Mouse (Mus musculus) gastrocnemius, adult 18-20 months (tissue): ENCODE results near the gene Ankrd13c. TPM values are rescaled to one million over a fixed set of nuclear protein-coding genes. Genes with fewer than 3 reads are reported as not detected.
"Not testable (repeated sequence)": the region's sequence is repeated elsewhere in the genome, so short reads cannot be mapped to it uniquely, and the experiment has no call there.

ENCODE experiments used
- DNase-seq: peaks from one replicate; pipeline ENCODE4 v3.0.0; 2021; ENCODE audit warnings: low spot score
- long read RNA-seq, 2 experiments: library from polyadenylated mRNA; stranded (forward); transcript quantifications; one replicate each; pipeline ENCODE4 v2.0.0; 2021
- total RNA-seq, 2 experiments: library from RNA; stranded (reverse); gene quantifications; 2 replicates each; pipeline ENCODE4 v1.2.3; 2021

The Ankrd13c gene
- 10 to 100 TPM; 23.3 to 24.5 TPM for total RNA-seq
- long read RNA-seq, experiment 1, transcript Ankrd13c-201 (13 exons, 3,903 nt), result major isoform, 41 of 55 reads
- long read RNA-seq, experiment 1, partial matches to known transcripts, result 4 of 55 reads
- long read RNA-seq, experiment 1, other reads (novel, unspliced or antisense), result 8 of 55 reads
- long read RNA-seq, experiment 2, transcript Ankrd13c-201 (13 exons, 3,903 nt), result major isoform, 22 of 30 reads
- long read RNA-seq, experiment 2, partial matches to known transcripts, result 3 of 30 reads
- long read RNA-seq, experiment 2, other reads (novel, unspliced or antisense), result 5 of 30 reads

DNA sequence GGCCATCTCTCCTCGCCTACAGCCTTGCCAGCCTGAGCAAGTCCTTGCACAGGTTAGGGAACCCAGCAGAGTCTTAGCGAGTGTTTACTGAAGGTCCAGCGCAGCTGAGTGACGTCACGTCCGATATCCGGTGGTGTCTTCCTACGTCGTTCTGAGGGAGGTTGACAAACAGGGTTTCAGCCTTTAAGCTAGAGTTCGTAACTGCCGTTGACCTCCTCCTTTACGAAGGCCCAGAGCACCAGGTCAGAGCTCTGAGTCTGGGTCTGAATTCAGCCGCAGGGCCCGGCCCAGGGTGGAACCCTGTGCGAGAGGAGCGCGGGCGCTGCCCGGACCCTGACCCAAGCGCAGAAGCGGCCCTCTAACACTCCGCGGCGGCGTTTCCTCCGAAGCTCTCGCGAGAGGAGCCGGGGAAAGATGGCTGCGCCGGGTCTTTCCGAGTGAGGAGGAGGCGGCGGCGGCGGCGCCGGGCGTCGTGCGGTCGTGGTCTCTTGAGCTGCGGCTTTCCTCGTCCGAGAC lies at the start of gene Ankrd13c:
Gene Ankrd13c, plus strand, starts transcription at position 397 of the 516 bp plus-strand sequence.
- peak; percentile 90 for DNase-seq

DNA sequence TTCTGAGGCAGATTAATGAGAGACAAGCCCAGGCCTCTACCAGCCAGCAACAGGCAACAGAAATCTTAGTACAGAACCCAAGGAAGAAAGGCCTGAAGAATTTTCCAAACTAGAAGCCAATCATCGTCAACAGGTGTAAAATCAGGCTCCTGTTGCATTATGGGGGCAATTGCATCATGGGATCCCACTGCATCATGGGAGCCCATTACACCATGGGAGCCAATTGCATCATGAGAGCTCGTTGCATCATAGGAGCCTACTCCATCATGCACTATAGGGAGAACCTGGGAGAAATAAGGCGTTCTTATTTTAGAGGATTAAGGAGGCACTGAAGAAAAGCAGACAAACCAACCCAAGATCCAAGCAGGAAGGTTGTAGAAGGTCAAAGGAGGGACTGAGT lies 49.4 kb upstream of the Ankrd13c start:
- no peak for DNase-seq

DNA sequence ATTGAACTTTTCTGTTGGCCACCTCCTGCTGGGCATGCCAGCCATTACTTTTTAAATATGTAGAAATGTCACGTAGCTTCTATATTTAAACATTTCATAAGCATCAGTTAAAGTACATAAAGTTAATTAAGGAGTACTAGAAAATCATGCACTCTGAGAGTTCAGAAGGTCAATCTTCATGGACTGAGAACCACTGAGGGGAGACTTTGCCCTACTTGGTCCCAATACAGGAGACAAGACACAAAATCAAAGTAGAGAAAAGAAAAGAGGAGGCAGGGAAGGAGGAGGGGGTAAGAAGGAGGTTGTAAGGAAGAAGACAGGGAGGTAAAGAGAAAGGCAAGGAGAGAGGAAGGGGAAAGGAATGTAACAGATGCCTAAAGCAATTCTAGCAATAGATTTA lies 47.1 kb upstream of the Ankrd13c start:
- no peak for DNase-seq

DNA sequence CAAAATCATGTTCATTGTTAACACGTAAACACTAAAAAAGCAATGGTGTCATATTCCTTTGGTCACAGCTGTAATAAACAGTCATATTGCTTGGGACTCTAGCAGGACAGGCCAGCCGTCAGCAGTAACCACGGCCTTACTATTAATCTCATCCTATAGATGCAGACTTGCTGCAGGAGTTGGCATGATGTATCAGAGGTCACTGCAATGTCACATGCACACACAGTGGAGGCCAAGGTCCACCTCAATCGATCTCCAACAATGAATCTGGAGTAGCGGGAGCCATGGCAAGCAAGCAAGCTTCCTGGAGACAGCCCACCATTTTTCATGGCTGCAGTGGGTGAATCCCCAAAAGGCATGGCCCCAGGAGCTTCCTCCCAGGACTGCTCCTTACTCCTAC lies 45.3 kb upstream of the Ankrd13c start:
- DNase-seq, result no peak

DNA sequence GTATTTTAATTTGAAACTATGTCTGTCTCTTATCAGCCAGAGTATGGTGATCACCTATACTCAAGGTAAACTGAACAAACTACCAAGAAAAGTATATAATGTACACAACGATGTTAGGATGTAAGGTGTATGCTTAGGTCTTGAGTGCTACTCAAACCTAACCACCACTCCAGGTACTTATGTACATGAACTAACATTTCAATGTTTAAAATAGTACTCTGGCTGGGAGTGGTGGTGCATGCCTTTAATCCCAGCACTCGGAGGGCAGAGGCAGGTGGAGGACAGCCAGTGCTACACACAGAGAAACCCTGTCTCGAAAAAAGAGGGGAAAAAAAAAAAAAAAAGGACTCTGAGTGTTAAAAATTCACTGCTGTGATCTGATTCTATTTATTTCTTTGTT lies 38.9 kb upstream of the Ankrd13c start:
- no peak for DNase-seq

DNA sequence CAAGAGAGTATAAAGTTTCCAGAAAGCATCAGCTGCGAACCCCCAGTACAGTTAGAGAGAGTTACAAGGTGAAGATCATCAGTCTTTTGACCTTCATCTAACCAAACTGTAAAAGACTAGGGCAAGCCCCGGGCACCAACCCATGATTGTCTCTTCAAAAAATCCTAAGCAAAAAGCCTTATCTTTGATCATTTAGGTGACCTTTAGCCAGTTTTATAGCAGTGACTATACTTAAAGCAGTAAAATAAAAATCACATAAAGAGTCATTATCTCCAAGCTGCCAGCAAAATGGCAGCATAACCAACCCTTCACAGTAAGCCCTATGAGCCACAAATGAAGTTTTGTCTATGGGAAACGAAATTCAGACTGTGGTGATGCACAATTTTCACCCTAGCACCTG lies 36.8 kb upstream of the Ankrd13c start:
- DNase-seq, result no peak

DNA sequence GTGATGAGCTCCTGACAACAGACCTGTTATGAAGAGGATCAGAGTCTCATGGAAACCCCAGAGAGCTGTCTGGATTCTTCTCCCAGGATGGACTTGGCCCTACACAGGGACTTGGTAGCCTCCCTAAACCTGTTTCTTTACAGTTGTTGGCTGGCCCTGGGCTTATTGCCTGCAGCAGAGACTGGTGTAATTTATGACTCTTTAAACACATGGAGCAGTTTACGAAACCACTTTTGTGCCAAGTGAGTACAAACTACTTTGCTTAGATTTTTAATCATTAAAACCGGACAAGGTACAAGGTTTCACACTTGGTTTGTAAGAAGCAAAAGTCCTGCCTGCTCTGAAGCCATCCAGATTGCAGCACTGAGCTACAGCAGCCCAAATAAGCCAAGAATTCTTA lies 34.9 kb upstream of the Ankrd13c start:
- DNase-seq, result no peak

DNA sequence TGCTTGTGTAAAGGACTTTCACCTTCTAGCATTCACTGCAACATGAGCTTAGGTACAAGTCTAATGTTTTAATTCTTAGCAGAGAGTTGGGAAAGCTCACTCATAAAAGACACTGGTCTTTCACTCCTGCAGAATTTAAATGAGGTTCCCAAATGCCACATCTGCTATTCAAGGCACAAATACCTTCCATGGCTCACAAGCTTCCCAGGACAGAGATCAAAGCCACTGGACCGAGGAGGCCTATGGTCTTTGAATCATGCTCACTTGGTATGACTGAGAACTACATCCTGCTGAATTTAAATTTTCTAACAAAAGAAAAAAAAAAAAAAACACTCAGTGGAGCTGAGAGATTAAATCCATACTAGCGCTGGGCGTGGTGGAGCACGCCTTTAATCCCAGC lies 30.7 kb upstream of the Ankrd13c start:
- no peak for DNase-seq

DNA sequence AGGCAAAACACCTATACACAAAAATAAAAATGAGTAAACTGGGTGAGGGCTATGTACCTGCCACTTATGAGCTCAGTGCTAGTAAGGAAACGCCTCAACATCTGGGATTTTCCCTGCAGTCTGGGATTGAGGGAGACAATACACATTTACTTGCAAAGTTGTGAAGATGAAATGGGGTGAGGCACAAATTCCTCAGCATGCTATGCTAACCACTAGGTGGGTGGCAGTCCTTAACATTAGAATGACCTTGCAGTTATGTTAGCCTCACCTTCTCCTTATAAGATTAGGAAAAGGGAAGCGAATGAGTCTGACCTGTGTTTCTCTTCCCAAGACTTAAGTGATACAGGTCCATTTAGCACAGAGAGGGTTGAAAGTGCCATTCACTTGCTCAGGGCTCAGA lies 25.7 kb upstream of the Ankrd13c start:
- no peak for DNase-seq

DNA sequence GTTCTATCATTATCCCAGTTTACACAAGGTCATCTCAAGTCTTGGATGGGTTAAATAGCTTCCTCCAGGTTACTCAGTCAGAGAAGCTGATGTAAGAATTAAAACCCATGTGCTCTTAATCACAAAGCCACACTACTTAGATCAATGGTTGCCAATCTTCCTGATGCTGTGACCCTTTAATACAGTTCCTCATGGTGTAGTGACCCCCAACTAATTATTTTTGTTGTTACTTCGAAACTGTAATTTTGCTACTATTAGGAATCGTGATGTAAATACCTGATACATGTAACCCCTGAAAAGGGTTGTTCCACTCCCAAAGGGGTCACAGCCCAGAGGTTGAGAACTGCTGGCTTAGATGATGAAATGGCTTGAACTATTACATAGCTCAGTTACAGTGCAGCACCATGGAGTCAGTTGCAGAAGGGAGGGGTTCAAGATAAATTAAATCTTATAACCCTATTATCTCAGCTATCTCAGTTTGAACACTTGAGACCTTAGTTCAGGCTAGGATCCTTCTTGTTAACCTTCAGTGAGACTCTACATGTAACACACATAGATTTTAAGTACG lies 23.7 kb upstream of the Ankrd13c start:
- DNase-seq, result no peak

DNA sequence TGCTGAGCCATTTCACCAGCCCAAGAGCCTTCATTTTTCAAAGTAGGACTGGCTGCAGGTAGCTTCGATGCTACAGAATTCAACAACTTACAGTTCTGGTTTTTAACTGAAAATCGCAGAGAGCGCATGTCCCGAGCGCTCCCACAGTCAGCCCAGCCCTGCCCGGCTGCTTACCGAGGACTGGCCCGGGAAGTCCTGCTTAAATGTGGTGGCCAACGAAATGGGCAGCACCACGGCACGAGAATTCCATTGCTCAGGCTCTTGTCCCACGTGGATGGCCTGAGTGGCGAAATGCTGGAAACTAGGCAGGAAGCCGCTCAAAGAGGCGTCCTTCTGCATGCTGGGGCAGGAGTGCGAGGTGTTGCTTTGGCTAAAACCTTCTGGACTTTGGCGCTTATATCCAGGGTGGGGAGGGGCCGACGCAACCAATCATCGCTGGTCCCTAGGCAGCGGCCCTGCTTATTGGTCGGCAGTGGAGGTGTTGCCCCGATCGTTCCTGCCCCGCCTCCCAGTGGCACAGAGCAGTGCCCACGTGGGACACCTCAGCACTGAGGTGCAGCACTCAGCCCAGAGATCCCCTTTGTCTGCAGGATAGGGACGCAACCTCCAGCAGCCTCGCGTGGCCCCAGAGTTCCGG lies 22.2 kb upstream of the Ankrd13c start, which contains the start of gene Cth:
Gene Cth, minus strand, starts transcription at position 386 of the 637 bp plus-strand sequence.
- DNase-seq, result peak; percentile 89

DNA sequence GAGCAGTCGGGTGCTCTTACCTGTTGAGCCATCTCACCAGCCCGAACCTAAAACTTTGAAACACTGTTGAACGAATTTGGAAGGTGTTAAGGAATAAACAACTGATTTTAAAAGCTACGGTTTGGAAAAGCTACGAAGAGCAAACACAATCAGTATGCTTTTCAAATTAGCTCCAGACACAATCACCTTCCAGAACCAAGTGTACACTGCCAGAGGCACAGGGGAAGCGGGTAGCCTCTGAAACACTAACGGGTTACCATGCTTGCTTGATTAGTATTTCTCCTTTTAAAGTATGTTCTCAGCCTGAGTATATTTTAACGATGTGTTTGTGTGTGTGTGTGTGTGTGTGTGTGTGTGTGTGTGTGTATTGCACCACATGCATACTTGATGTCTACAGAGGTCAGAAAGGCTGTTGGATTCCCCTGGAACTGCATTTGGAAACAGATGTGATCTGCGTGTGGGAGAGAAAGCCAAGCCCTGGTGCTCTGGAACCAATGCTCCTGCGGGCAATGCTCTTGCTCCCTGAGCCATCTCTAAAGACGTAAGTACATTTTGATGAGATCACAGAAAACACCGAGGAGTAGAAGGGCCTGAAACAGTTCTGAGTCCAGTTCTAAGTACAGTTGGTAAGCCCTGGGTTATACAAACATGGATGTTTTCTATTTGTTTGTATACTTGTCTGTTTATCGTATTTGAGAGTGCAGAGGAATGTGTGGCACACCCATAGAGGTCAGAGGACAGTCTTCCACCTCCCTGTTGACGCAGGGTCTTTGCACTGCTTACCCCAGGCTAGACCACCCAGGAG lies 21.1 kb upstream of the Ankrd13c start:
- no peak for DNase-seq

DNA sequence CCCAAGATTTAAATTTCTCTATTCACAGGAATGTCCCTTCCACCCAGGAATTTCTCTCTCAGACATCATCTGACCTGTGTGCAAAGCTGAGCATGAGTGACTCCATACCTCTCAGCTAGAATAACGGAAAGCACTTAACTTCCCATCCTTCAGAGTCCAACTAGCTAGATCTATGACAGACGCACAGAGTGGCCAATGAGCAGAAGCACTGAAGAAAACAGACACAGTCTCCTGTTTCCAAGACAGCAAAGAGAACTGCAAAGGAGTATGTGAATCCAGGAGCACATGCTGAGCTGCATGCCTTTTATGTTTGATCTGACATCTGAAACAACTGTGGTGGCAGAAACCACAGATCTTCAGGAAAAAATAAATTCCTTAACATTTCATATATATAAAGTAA lies 20.3 kb upstream of the Ankrd13c start:
- no peak for DNase-seq

DNA sequence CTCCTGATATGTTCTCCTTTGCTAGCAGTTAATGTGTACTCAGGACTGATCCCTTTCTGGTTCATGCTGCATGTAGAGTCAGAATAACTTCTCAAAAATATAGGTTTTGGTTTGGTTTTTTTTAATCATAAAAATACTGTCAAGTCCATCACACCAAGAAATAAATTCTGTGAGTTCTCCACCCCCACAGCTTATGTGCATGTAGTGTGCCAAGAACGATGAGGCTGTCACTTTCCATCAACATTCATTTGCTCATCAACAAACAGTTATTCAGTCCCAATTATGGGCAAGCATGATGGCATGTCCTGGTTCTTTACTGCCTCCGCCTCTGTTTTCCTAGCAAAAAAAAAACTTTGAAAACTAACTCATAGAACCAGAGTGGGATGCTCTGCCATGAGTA lies 18.3 kb upstream of the Ankrd13c start:
- no peak for DNase-seq

DNA sequence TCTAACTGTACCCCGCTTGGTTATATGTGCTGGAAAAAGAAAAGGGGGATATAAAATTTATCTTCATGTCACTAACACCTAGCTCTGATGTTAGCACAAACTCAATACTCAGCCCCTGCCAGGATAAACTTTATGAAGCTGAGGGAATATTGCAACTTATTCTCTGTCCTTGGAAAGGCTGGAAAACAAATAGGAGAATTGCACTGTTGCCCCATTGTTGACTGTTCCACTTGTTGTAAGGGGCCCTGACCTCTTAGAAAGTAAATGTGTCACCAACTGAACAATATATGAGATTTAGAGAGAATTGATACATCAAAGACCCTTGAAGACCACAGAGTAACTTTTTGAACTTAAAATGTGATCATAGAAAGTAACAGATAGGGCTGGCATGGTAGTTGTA lies 17.6 kb upstream of the Ankrd13c start:
- DNase-seq, result no peak

DNA sequence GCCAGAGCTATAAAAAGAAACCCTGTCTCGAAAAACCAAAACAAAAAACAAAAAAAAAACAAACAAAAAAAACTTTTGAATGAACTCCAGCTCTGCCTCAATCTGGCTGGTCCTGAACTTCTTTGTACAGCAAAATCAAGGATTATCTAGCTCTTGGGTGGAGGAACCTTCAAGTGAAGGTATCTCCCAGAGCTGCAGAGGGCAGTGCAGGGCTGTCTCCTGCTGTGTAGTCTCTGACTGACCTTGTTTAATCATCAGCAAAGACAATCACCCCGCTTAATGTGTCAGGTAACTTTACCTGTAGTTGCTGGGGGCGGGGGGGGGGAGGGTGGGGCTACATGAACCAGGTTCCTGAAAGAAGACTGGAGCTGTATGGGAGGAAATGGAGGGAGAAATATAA lies 15.4 kb upstream of the Ankrd13c start:
- DNase-seq, result no peak

DNA sequence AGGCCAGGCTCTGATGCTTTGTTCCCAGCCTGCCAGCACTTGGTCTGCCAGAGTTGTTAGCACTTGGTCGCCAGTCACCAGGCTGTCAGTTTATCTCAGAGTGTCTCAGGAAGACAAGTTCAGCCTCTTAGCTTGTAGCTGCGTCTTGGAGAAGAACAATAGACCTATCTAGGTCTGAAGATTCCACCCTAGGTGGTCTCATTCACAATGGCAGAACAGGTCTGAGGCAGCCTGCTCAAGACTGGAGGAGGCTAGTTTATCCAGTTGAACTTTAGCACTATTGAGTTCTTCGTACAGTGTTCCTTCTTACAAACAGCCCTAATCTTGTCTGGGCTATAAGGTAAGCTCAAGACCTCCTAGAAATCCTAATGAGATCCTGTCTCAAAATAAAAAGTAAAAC lies 15.0 kb upstream of the Ankrd13c start:
- no peak for DNase-seq

DNA sequence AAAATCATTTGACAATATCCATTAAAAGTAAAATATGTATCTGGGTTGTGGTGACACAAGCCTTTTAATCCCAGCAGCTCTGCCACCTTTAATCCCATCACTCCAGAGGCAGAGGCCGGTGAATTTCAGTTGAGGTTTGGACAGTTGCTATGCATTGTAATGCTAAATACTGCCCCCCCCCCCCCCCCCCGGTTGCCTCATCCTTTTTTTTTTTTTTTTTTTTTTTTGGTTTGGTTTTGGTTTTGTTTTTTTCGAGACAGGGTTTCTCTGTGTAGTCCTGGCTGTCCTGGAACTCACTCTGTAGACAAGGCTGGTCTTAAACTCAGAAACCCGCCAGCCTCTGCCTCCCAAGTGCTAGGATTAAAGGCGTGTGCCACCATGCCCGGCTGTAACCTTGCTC lies 13.8 kb upstream of the Ankrd13c start:
- DNase-seq, result not testable (repeated sequence)

DNA sequence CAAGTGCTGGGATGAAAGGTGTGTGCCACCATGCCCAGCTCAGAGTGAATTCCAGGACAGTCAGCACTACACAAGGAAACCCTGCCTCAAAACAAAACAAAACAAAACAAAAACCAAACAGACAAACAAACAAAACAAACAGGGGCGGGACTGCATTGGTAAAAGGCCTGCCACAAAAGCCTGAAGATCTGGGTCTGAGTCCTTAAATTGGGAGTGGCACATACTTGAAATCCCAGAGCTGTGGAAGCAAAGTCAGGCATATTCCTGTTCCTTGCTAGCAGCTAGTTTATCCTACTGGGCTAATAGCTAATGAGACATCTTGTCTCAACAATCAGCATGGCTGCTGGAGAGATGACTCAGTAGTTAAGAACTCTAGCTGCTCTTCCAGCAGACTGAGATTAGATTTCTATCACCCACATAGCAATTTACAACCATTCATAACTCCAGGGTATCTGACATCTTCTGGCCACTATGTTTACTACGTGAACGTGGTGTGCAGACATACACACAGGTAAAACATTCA lies 12.7 kb upstream of the Ankrd13c start:
- no peak for DNase-seq

DNA sequence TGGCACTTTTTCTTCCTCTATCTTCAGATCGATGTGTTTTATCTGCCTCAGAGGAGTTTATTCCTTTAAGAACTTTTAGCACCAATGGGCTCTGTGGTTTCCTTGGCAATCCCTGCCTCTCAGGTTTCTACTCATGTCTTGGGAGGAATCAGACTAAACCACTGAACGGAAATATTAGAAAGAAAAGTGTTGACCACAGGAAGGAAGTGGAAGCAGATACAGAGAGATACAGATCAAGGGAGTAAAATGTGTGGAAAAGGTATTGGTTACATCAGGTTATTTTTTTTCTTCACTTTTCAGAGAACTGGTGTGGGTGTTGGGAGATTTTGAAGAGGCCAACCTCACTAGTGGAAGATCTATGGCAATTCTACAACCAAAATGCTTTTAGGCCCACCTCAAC lies 8.5 kb upstream of the Ankrd13c start:
- no peak for DNase-seq

DNA sequence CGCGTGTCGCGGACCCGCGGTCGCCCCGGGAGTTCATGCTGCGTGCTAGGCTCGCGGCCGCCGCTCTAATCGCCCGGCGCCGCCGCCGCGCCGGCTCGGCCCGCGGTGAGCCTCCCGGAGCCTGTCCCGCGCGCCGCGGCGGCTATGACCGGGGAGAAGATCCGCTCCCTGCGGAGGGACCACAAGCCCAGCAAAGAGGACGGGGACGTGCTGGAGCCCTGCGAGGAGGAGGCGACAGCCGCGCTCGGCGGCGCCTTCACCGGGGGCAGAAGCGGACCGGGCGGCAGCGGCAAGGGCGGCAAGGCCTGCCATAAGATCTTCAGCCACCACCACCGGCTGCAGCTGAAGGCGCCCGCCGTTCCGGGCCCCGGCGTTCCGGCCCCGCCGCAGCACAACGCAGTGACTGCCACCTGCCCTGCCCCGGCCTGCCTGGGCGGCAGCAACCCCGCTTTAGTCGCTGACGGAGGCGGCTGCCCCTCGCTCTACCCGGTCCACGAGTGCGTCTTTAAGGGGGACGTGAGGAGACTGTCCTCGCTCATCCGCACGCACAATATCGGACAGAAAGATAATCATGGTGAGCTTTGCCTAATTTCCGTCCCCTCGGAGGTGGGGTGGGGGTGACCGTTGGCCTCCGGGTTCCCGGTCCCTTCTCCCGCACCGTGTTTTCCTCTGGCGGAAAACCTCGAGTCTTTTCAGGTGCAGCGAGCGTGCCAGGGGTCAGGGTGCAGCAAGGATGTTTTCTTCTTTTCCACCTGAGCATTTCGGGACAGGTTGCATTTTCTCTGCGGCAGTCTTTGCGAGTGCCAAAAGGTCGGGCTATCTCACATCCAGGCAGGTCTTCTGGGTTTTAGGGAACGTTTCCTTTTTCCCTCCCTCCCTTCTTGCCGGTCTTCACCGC lies 593 bp downstream of the Ankrd13c start:
- DNase-seq, result peak; percentile 6
